Mouse (Mus musculus) CD4-positive, CD25-positive, alpha-beta regulatory T cell, adult 2 months (primary cell): ENCODE data around the gene Sh3yl1.
A peak's percentile ranks its signal among the peaks of the same experiment; 100 is the strongest.

Experiments
- DNase-seq: peaks from one replicate; pipeline ENCODE4 v3.0.0-alpha.2; 2012; ENCODE audit warnings: low read depth, low spot score

Gene Sh3yl1

DNA sequence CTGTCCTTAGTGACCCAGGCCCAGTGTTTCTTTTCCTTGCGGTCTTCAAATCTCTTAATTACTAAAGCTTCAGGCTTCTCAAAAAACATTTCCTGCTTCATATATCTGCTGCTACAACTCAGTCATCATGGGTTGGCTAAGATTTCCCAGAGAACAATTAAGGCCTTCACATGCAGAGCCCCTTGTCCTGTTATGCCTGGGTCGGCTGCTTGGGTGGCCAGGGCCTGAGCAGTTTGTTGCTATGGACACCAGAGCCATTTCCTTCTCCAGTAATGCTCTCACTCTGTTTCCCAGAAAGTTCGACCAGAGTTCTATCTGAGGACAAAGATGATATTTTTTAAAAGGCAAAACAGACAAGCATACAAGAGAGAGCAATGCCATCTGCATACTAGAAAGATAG lies 32.7 kb downstream of the Sh3yl1 start:
- no peak for DNase-seq

DNA sequence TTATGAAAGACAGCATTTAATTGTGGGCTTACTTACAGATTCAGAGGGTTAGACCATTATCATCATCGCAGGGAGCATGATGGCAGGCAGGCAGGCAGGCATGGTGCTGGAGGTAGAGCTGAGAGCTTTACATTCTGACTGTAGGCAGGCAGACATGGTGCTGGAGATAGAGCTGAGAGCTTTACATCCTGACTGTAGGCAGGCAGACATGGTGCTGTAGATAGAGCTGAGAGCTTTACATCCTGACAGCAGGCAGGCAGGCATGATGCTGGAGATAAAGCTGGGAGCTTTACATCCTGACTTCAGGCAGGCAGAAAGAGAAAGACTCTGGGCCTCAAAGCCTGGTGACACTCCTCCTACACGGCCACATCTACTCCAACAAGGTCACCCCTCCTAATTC lies 59.2 kb downstream of the Sh3yl1 start:
- DNase-seq, result no peak

DNA sequence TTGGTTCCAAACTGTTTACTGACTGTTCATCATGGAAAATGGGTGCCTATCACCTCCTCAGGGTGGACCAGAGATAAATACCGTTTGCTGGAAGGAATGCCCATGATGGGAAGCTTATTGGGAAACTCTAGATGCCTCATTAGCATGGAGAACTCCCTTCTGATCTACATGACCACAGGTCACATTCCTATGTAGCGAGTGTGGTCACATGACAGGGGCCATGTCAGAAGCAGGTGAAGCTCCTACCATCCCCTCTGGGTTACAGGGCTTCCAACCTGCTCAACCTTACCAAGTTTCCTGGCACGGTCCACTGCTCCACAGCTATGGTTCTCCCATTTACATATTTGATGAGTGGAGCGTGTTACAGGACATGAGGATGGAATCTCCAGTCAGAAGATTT lies 92.3 kb downstream of the Sh3yl1 start:
- DNase-seq, result no peak

DNA sequence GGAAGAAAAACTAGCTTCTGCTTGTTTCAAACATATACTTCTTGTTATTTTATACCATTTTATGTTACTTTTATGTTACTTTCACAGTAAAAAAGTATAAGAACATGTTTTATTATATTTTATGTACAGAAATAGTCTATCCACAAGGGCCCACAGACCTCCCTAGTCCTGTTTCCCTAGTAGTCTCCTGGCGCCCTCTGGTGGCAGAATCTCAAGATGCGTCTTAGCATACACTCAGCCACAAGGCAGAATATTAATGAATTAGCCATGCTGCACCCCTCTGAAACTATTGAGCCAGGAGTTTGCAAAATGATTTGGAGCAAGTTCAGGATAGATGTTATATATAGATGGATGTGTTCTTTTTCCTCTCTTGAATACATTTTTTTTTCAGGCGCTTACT lies 93.5 kb downstream of the Sh3yl1 start:
- DNase-seq, result peak; percentile 74

DNA sequence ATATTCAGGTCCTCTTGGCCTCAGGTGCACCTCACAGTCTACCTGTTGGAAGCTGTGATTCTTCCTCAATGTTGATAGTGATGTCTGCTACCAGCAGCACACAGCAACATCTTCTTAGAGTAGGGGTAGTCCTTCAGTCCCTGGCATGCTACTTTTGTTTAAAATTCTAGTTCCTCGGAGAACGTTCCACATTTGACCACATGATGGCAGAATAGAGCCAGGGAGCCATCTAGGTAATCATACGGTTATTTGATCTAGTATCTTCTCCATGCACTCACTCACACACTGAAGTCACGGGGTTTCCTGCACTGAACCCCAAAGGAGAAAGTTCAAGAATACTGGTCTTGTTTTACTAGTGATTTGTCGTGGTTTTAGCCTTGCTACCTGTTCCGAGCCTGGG lies 96.7 kb downstream of the Sh3yl1 start:
- peak; percentile 26 for DNase-seq
